ENCODE assay signal across 15 mouse cellular contexts in the genomic region with DNA sequence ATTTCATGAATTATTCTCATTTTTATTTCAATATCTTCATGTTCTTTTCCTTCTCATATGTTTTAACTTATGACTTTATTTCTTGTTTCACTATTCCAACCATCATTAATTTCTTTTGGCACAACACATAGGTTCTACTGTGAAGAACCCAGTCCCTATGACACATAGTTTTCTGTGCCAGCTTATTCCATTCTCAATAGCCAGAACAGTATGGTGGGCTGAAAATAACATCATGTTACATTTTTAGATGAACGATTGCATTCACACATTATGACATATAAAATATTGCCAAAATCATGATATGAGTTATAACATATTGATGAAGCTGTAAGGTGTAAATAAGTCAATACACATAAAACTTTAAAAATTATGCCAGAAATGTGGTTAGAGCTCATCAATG.
"Had no signal": no experiment of that assay in that cellular context is flagged by ENCODE, and none has a peak within 500 bp of the region (broad histone marks: within the 10 kb centered on the region; RNA-seq: fewer than 3 reads in every experiment).

No protein-coding gene starts in this region.

- DNase-seq: retina, postnatal 1 day; right cerebral cortex, adult 18-20 months; right cerebral cortex, postnatal 14 days; right cerebral cortex, postnatal 25 days; right cerebral cortex, postnatal 4 days; spleen, adult 18-20 months; thymus, adult 18-20 months; thymus, adult 2 months; thymus, postnatal 14 days; thymus, postnatal 25 days; thymus, postnatal 36 days; thymus, postnatal 4 days had no signal

- H3K9me3 ChIP-seq: neural tube, embryonic 15.5 days; stomach, embryonic 15.5 days had no signal

- H3K4me3 ChIP-seq: neural tube, embryonic 15.5 days; stomach, embryonic 15.5 days had no signal

- H3K36me3 ChIP-seq: neural tube, embryonic 15.5 days; stomach, embryonic 15.5 days had no signal

- H3K27me3 ChIP-seq: neural tube, embryonic 15.5 days; stomach, embryonic 15.5 days had no signal

- H3K9ac ChIP-seq: neural tube, embryonic 15.5 days; stomach, embryonic 15.5 days had no signal

- H3K27ac ChIP-seq: neural tube, embryonic 15.5 days; stomach, embryonic 15.5 days; stomach, postnatal 0 days had no signal

- H3K4me1 ChIP-seq: neural tube, embryonic 15.5 days; stomach, embryonic 15.5 days had no signal

- H3K4me2 ChIP-seq: neural tube, embryonic 15.5 days; stomach, embryonic 15.5 days had no signal
